Mouse (Mus musculus): Measurements from ENCODE around the gene Nme1. TPM values are rescaled to one million over a fixed set of nuclear protein-coding genes. Genes with fewer than 3 reads are reported as not detected.

Gene Nme1
- polyA plus RNA-seq, 1 experiment from 2014 or later = 443 TPM

- Histone ChIP-seq H3K9me3 (replicated peaks; ENCODE audit: control insufficient read depth, low read length, poor library complexity, severe bottlenecking) (no peaks in the 10 kb centered on the region), H3K36me3 (ENCODE audit: control insufficient read depth, insufficient read depth, low read length) (peaks cover 22% of the 10 kb centered on the region), H3K4me3 (ENCODE audit: low read depth, low read length) (no peak overlapping the region), H3K4me1 (ENCODE audit: control insufficient read depth, insufficient read depth, low read length) (no peaks in the 10 kb centered on the region), H3K27ac (ENCODE audit: low read length) (no peak overlapping the region), H3K9ac (ENCODE audit: low read depth, low read length) (no peak overlapping the region), H3K27me3 (ENCODE audit: control insufficient read depth, insufficient read depth, low read depth, low read length) (no peaks in the 10 kb centered on the region), H3K4me2 (ENCODE audit: low read length) (no peak overlapping the region)
- ATAC-seq = no peak
- 92% methylated on average over 3 of the region's 3 CpGs for WGBS
Measured at GRCm38 (mm10) chr11:93911603-93912002, 56.7 kb downstream of the Nme1 start.

GRCm38 (mm10) chr11:93908829-93909228 lies 59.5 kb downstream of the Nme1 start:
- no peaks in the 10 kb centered on the region for H3K27me3 ChIP-seq (ENCODE audit: control insufficient read depth, insufficient read depth, low read depth, low read length)
- ATAC-seq = no peak
- no peaks in the 10 kb centered on the region for H3K4me1 ChIP-seq (ENCODE audit: control insufficient read depth, insufficient read depth, low read length)
- no peaks in the 10 kb centered on the region for H3K9me3 ChIP-seq (replicated peaks; ENCODE audit: control insufficient read depth, low read length, poor library complexity, severe bottlenecking)
- H3K27ac ChIP-seq (ENCODE audit: low read length) = no peak overlapping the region
- no peak overlapping the region for H3K4me2 ChIP-seq (ENCODE audit: low read length)
- 95% methylated on average over 9 of the region's 9 CpGs for WGBS
- peaks cover 26% of the 10 kb centered on the region for H3K36me3 ChIP-seq (ENCODE audit: control insufficient read depth, insufficient read depth, low read length)
- H3K9ac ChIP-seq (ENCODE audit: low read depth, low read length) = no peak overlapping the region
- H3K4me3 ChIP-seq (ENCODE audit: low read depth, low read length) = no peak overlapping the region

- Histone ChIP-seq H3K4me3 (ENCODE audit: low read depth, low read length) (no peak overlapping the region), H3K27ac (ENCODE audit: low read length) (no peak overlapping the region), H3K9me3 (replicated peaks; ENCODE audit: control insufficient read depth, low read length, poor library complexity, severe bottlenecking) (no peaks in the 10 kb centered on the region), H3K27me3 (ENCODE audit: control insufficient read depth, insufficient read depth, low read depth, low read length) (no peaks in the 10 kb centered on the region), H3K9ac (ENCODE audit: low read depth, low read length) (no peak overlapping the region), H3K36me3 (ENCODE audit: control insufficient read depth, insufficient read depth, low read length) (peaks cover 21% of the 10 kb centered on the region), H3K4me2 (ENCODE audit: low read length) (no peak overlapping the region), H3K4me1 (ENCODE audit: control insufficient read depth, insufficient read depth, low read length) (no peaks in the 10 kb centered on the region)
- ATAC-seq = no peak
- 93% methylated on average over 3 of the region's 3 CpGs for WGBS
Measured at GRCm38 (mm10) chr11:93907839-93908238, 60.5 kb downstream of the Nme1 start.

Other genes with a start within 250 kb of the Nme1 start
- 31.1 and 32.5 TPM in 2 replicates for gene Utp18, start 82.8 kb downstream of the Nme1 start, polyA plus RNA-seq (2015; fragmentation: Nextera tagmentation; extraction: Ambion mirVana)
- gene Mbtd1, start 82.7 kb downstream of the Nme1 start, polyA plus RNA-seq (2015; fragmentation: Nextera tagmentation; extraction: Ambion mirVana) = 19.8 and 23.8 TPM in 2 replicates
- 85.5 and 102 TPM in 2 replicates for gene Nme2, start 12.3 kb downstream of the Nme1 start, polyA plus RNA-seq (2015; fragmentation: Nextera tagmentation; extraction: Ambion mirVana)
- 314 and 329 TPM in 2 replicates for gene Gm20390, start 228 bp downstream of the Nme1 start, polyA plus RNA-seq (2015; fragmentation: Nextera tagmentation; extraction: Ambion mirVana)
- 82.7 and 92.9 TPM in 2 replicates for gene Spag9, start 27.6 kb upstream of the Nme1 start, polyA plus RNA-seq (2015; fragmentation: Nextera tagmentation; extraction: Ambion mirVana)
- gene Tob1, start 242.9 kb upstream of the Nme1 start, polyA plus RNA-seq (2015; fragmentation: Nextera tagmentation; extraction: Ambion mirVana) = 28.1 and 28.6 TPM in 2 replicates